Mouse (Mus musculus): ENCODE results near the gene Gbp9. TPM values are rescaled to one million over a fixed set of nuclear protein-coding genes. Genes with fewer than 3 reads are reported as not detected.
"Not testable (repeated sequence)": the region's sequence is repeated elsewhere in the genome, so short reads cannot be mapped to it uniquely, and the experiment has no call there.

Gbp9 gene
- polyA plus RNA-seq, 1 experiment from 2014 or later, result 1.1 TPM

GRCm38 (mm10) chr5:105068356-105068755, 71.0 kb downstream of the Gbp9 start:
- H3K27ac ChIP-seq (ENCODE audit: low read depth, low read length); H3K4me2 ChIP-seq (ENCODE audit: low read length); H3K4me3 ChIP-seq (ENCODE audit: low read depth, low read length); ATAC-seq; H3K36me3 ChIP-seq (ENCODE audit: control insufficient read depth, insufficient read depth, low read length); H3K9ac ChIP-seq (ENCODE audit: low read length); DNase-seq (ENCODE audit: low spot score); H3K4me1 ChIP-seq (ENCODE audit: control insufficient read depth, insufficient read depth, low read length); H3K27me3 ChIP-seq (replicated peaks; ENCODE audit: control insufficient read depth, insufficient read depth, low read length); H3K9me3 ChIP-seq (replicated peaks; ENCODE audit: control insufficient read depth, low read length): not testable (repeated sequence)

- not testable (repeated sequence) for H3K27ac ChIP-seq (ENCODE audit: low read depth, low read length)
Measured at GRCm38 (mm10) chr5:105064443-105064842, 74.9 kb downstream of the Gbp9 start.

GRCm38 (mm10) chr5:105063321-105063720, 76.0 kb downstream of the Gbp9 start:
- ATAC-seq (no peak), DNase-seq (ENCODE audit: low spot score) (no peak)
- H3K36me3 ChIP-seq (ENCODE audit: control insufficient read depth, insufficient read depth, low read length), result no peaks in the 10 kb centered on the region
- H3K9ac ChIP-seq (ENCODE audit: low read length), result no peak overlapping the region
- no peaks in the 10 kb centered on the region for H3K27me3 ChIP-seq (replicated peaks; ENCODE audit: control insufficient read depth, insufficient read depth, low read length)
- H3K4me2 ChIP-seq (ENCODE audit: low read length), result no peak overlapping the region
- H3K9me3 ChIP-seq (replicated peaks; ENCODE audit: control insufficient read depth, low read length), result no peaks in the 10 kb centered on the region
- no peak overlapping the region for H3K4me3 ChIP-seq (ENCODE audit: low read depth, low read length)
- 67% methylated on average over 1 of the region's 1 CpGs for WGBS
- no peaks in the 10 kb centered on the region for H3K4me1 ChIP-seq (ENCODE audit: control insufficient read depth, insufficient read depth, low read length)
- no peak overlapping the region for H3K27ac ChIP-seq (ENCODE audit: low read depth, low read length)

More at GRCm38 (mm10) chr5:105064443-105064842, 74.9 kb downstream of the Gbp9 start:
- not testable (repeated sequence) for ATAC-seq; H3K4me3 ChIP-seq (ENCODE audit: low read depth, low read length); H3K4me1 ChIP-seq (ENCODE audit: control insufficient read depth, insufficient read depth, low read length); H3K36me3 ChIP-seq (ENCODE audit: control insufficient read depth, insufficient read depth, low read length); DNase-seq (ENCODE audit: low spot score); H3K4me2 ChIP-seq (ENCODE audit: low read length); H3K9ac ChIP-seq (ENCODE audit: low read length); H3K9me3 ChIP-seq (replicated peaks; ENCODE audit: control insufficient read depth, low read length); H3K27me3 ChIP-seq (replicated peaks; ENCODE audit: control insufficient read depth, insufficient read depth, low read length)
- WGBS, result 71% methylated on average over 2 of the region's 2 CpGs

GRCm38 (mm10) chr5:105062403-105062802, 76.9 kb downstream of the Gbp9 start:
- WGBS, result 95% methylated on average over 2 of the region's 2 CpGs
- H3K9me3 ChIP-seq (replicated peaks; ENCODE audit: control insufficient read depth, low read length); H3K27ac ChIP-seq (ENCODE audit: low read depth, low read length); H3K9ac ChIP-seq (ENCODE audit: low read length); H3K4me1 ChIP-seq (ENCODE audit: control insufficient read depth, insufficient read depth, low read length); H3K36me3 ChIP-seq (ENCODE audit: control insufficient read depth, insufficient read depth, low read length); DNase-seq (ENCODE audit: low spot score); ATAC-seq; H3K27me3 ChIP-seq (replicated peaks; ENCODE audit: control insufficient read depth, insufficient read depth, low read length); H3K4me3 ChIP-seq (ENCODE audit: low read depth, low read length); H3K4me2 ChIP-seq (ENCODE audit: low read length): not testable (repeated sequence)

DNA sequence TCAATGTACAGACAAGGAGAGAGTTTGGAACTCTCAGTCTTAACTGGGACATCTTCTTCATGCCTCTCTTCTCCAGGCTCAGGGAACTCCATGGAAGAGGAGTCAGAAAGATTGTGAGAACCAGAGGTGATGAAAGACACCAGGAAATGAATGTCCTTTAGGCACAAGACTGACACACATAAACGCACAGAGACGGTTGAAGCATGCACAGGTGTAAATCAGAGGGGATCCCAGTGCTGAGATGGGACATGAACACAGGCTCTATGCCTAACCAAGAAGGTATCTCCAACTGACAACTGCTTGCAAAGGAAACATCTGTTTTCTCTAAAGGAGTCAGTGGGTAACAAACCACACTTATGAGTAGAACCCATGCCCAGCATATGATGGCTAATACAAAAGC, 79.1 kb downstream of the Gbp9 start:
- Histone ChIP-seq H3K4me2 (ENCODE audit: low read length) (no peak overlapping the region), H3K36me3 (ENCODE audit: control insufficient read depth, insufficient read depth, low read length) (no peaks in the 10 kb centered on the region), H3K9ac (ENCODE audit: low read length) (no peak overlapping the region), H3K4me1 (ENCODE audit: control insufficient read depth, insufficient read depth, low read length) (no peaks in the 10 kb centered on the region), H3K9me3 (replicated peaks; ENCODE audit: control insufficient read depth, low read length) (no peaks in the 10 kb centered on the region), H3K27me3 (replicated peaks; ENCODE audit: control insufficient read depth, insufficient read depth, low read length) (no peaks in the 10 kb centered on the region), H3K27ac (ENCODE audit: low read depth, low read length) (no peak overlapping the region), H3K4me3 (ENCODE audit: low read depth, low read length) (no peak overlapping the region)
- ATAC-seq (no peak), DNase-seq (ENCODE audit: low spot score) (no peak)
- 90% methylated on average over 2 of the region's 2 CpGs for WGBS

DNA sequence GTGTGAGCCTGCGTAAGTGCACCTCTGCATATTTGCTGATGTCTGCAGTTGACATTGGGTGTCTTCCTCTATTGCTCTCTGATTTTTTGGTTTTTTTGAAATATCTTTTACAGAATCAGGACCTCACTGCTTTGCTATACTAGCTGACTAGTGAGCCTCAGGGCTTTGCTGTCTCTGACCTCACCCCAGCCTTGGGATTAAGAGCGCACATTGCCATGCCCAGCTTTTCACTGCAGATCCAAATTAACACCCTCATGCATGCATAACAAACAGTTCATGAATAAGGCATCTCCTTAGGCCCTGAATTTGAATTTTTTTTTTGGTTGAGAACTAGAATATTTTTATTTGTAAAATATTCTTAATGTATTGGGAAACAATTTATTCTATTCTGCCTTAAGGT, 84.1 kb downstream of the Gbp9 start:
- Histone ChIP-seq H3K4me1 (ENCODE audit: control insufficient read depth, insufficient read depth, low read length) (no peaks in the 10 kb centered on the region), H3K4me2 (ENCODE audit: low read length) (no peak overlapping the region), H3K36me3 (ENCODE audit: control insufficient read depth, insufficient read depth, low read length) (no peaks in the 10 kb centered on the region), H3K27ac (ENCODE audit: low read depth, low read length) (no peak overlapping the region), H3K9me3 (replicated peaks; ENCODE audit: control insufficient read depth, low read length) (no peaks in the 10 kb centered on the region), H3K4me3 (ENCODE audit: low read depth, low read length) (no peak overlapping the region), H3K27me3 (replicated peaks; ENCODE audit: control insufficient read depth, insufficient read depth, low read length) (no peaks in the 10 kb centered on the region), H3K9ac (ENCODE audit: low read length) (no peak overlapping the region)
- ATAC-seq, result no peak
- DNase-seq (ENCODE audit: low spot score), result no peak
- WGBS, result 78% methylated on average over 2 of the region's 2 CpGs

- not testable (repeated sequence) for H3K27me3 ChIP-seq (replicated peaks; ENCODE audit: control insufficient read depth, insufficient read depth, low read length); H3K9me3 ChIP-seq (replicated peaks; ENCODE audit: control insufficient read depth, low read length); H3K9ac ChIP-seq (ENCODE audit: low read length); H3K36me3 ChIP-seq (ENCODE audit: control insufficient read depth, insufficient read depth, low read length); H3K4me1 ChIP-seq (ENCODE audit: control insufficient read depth, insufficient read depth, low read length); H3K27ac ChIP-seq (ENCODE audit: low read depth, low read length); ATAC-seq; DNase-seq (ENCODE audit: low spot score); H3K4me3 ChIP-seq (ENCODE audit: low read depth, low read length); H3K4me2 ChIP-seq (ENCODE audit: low read length)
- 100% methylated on average over 1 of the region's 1 CpGs for WGBS
Measured at GRCm38 (mm10) chr5:105053471-105054169, 85.7 kb downstream of the Gbp9 start.

GRCm38 (mm10) chr5:105032362-105032761, 107.0 kb downstream of the Gbp9 start:
- H3K27me3 ChIP-seq (replicated peaks; ENCODE audit: control insufficient read depth, insufficient read depth, low read length), result no peaks in the 10 kb centered on the region
- H3K27ac ChIP-seq (ENCODE audit: low read depth, low read length), result no peak overlapping the region
- no peaks in the 10 kb centered on the region for H3K9me3 ChIP-seq (replicated peaks; ENCODE audit: control insufficient read depth, low read length)
- H3K9ac ChIP-seq (ENCODE audit: low read length), result no peak overlapping the region
- no peaks in the 10 kb centered on the region for H3K4me1 ChIP-seq (ENCODE audit: control insufficient read depth, insufficient read depth, low read length)
- H3K36me3 ChIP-seq (ENCODE audit: control insufficient read depth, insufficient read depth, low read length), result no peaks in the 10 kb centered on the region
- H3K4me3 ChIP-seq (ENCODE audit: low read depth, low read length), result no peak overlapping the region
- DNase-seq (ENCODE audit: low spot score) (no peak), ATAC-seq (no peak)
- WGBS, result 80% methylated on average over 2 of the region's 2 CpGs
- no peak overlapping the region for H3K4me2 ChIP-seq (ENCODE audit: low read length)

Measured in forebrain, embryonic 14.5 days (tissue).